Mouse (Mus musculus): ENCODE data around the gene Adgre5. TPM values are rescaled to one million over a fixed set of nuclear protein-coding genes. Genes with fewer than 3 reads are reported as not detected.

The Adgre5 gene
- total and polyA plus RNA-seq, 3 experiments = 0.54 to 23.6 (median 3.7) TPM

DNA sequence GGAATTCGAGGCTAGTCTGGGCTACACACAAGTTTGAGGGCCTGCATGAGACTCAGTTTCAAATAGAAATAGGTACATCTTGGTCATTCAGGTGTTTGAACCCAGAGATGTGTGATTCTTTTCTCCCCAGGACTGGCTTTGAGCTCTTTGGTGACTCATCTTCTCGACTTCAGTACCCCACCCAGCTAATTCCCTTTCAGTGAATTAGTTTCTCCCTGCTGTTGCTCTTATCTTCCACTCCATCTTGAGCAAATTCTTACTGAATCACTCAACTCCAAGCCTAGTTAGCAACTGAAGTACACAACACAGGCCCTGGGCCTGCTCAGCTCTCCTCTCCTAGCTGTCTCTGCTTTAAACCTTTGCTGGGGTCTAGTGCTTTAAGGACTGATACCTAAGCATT is 24.6 kb downstream of the Adgre5 start:
- Histone ChIP-seq H3K4me2 (ENCODE audit: insufficient read depth, low read depth, poor library complexity, severe bottlenecking) (peak overlapping the region; percentile 96), H3K9me3 (replicated peaks; ENCODE audit: low read length) (no peaks in the 10 kb centered on the region), H3K36me3 (replicated peaks in 1 of 2; ENCODE audit: control insufficient read depth in 1 of 2, insufficient read depth in 1 of 2, low read length in 1 of 2) (peaks cover 26 to 41% of the 10 kb centered on the region in 2 experiments), H3K4me3 (replicated peaks in 1 of 3; ENCODE audit: low read depth in 2 of 3, low read length in 2 of 3, poor library complexity in 1 of 3) (peak overlapping the region; percentile 66 to 98 (median 85)), H3K79me2 (replicated peaks; ENCODE audit: control insufficient read depth, extremely low read depth, insufficient read depth, poor library complexity, severe bottlenecking) (peaks cover 50% of the 10 kb centered on the region), H3K9ac (ENCODE audit: insufficient read depth, low read depth) (peak overlapping the region; percentile 86), H3K27ac (ENCODE audit: insufficient read depth, low read depth) (peak overlapping the region; percentile 9; the same call in 1 of the 2 replicates), H3K4me1 (ENCODE audit: control insufficient read depth in 1 of 2, insufficient read depth in 2 of 2) (peaks cover 10 to 34% of the 10 kb centered on the region in 2 experiments), H3K27me3 (replicated peaks) (no peaks in the 10 kb centered on the region)
- DNase-seq (ENCODE audit: extremely low read depth) = no peak
- dilution Hi-C loops (cut with MboI; ENCODE audit: extremely low pct_ligation_motif_present, extremely low pct_unique_long_range_greater_than_20kb, low sequenced_read_pairs) (no loop called here), in situ Hi-C loops (cut with MboI; ENCODE audit: low pct_ligation_motif_present, low pct_unique_long_range_greater_than_20kb, low sequenced_read_pairs) (no loop called here)
- TF ChIP-seq MAZ (IDR thresholded peaks at IDR 0.05; ENCODE audit: low read depth, low read length) = no peak
- TF ChIP-seq CHD1 (IDR thresholded peaks at IDR 0.05; ENCODE audit: low read depth, low read length) = no peak
- no peak for TF ChIP-seq KAT2A (IDR thresholded peaks at IDR 0.05; ENCODE audit: insufficient replicate concordance, low read length)
- no peak for TF ChIP-seq E2F4 (IDR thresholded peaks at IDR 0.05; ENCODE audit: insufficient replicate concordance, low read depth, low read length)

DNA sequence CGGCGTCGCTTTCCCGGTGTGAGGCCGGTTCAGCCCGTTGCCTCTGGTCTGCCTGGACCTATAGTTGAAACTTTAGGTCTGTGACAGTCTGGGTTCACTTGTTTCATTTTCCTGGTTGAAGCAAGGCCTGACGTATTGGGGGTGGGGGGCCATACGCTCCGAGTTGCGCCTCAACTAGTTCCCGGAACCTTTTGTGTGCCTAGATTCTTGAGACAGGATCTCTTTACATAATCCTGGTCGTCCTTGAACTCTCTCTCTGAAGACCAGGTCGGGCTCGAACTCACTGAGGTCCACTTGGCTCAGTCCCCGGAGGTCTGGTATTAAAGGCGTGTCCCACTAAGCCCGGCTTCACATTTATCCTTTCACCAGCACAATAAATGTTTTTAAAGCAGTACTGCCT is 25.4 kb downstream of the Adgre5 start:
- DNase-seq (ENCODE audit: extremely low read depth) = no peak
- H3K9me3 ChIP-seq (replicated peaks; ENCODE audit: low read length) = no peaks in the 10 kb centered on the region
- H3K36me3 ChIP-seq (replicated peaks in 1 of 2; ENCODE audit: control insufficient read depth in 1 of 2, insufficient read depth in 1 of 2, low read length in 1 of 2) = peaks cover 18 to 33% of the 10 kb centered on the region in 2 experiments
- peak overlapping the region; percentile 79 for H3K27ac ChIP-seq (ENCODE audit: insufficient read depth, low read depth)
- H3K4me2 ChIP-seq (ENCODE audit: insufficient read depth, low read depth, poor library complexity, severe bottlenecking) = peak overlapping the region; percentile 96
- peak overlapping the region; percentile 66 to 98 (median 85) for H3K4me3 ChIP-seq (replicated peaks in 1 of 3; ENCODE audit: low read depth in 2 of 3, low read length in 2 of 3, poor library complexity in 1 of 3)
- peaks cover 10 to 34% of the 10 kb centered on the region in 2 experiments for H3K4me1 ChIP-seq (ENCODE audit: control insufficient read depth in 1 of 2, insufficient read depth in 2 of 2)
- in situ Hi-C loops (cut with MboI; ENCODE audit: low pct_ligation_motif_present, low pct_unique_long_range_greater_than_20kb, low sequenced_read_pairs) = no loop called here
- dilution Hi-C loops (cut with MboI; ENCODE audit: extremely low pct_ligation_motif_present, extremely low pct_unique_long_range_greater_than_20kb, low sequenced_read_pairs) = no loop called here
- peaks cover 50% of the 10 kb centered on the region for H3K79me2 ChIP-seq (replicated peaks; ENCODE audit: control insufficient read depth, extremely low read depth, insufficient read depth, poor library complexity, severe bottlenecking)
- no peaks in the 10 kb centered on the region for H3K27me3 ChIP-seq (replicated peaks)
- TF ChIP-seq JUN (IDR thresholded peaks at IDR 0.05; ENCODE audit: insufficient read depth, low read depth, low read length) (no peak), ZKSCAN1 (IDR thresholded peaks at IDR 0.05; ENCODE audit: borderline replicate concordance, low read depth, low read length) (no peak), CHD2 (IDR thresholded peaks at IDR 0.05; ENCODE audit: low read length) (no peak), ZMIZ1 (IDR thresholded peaks at IDR 0.05; ENCODE audit: low read depth, low read length) (no peak), KAT2A (IDR thresholded peaks at IDR 0.05; ENCODE audit: insufficient replicate concordance, low read length) (no peak), RCOR1 (conservative IDR thresholded peaks at IDR 0.05; ENCODE audit: low read depth, low read length) (no peak), POLR2A (IDR thresholded peaks at IDR 0.05; ENCODE audit: low read depth, low read length) (no peak), MYC (IDR thresholded peaks at IDR 0.05; ENCODE audit: low read depth, low read length) (no peak), ETS1 (conservative IDR thresholded peaks at IDR 0.05; ENCODE audit: low read depth, low read length) (no peak), EP300 (IDR thresholded peaks at IDR 0.05; ENCODE audit: low read length) (no peak), CHD1 (IDR thresholded peaks at IDR 0.05; ENCODE audit: low read depth, low read length) (no peak)
- H3K9ac ChIP-seq (ENCODE audit: insufficient read depth, low read depth) = peak overlapping the region; percentile 86
